Mouse (Mus musculus): ENCODE results near the gene Skint9. TPM values are rescaled to one million over a fixed set of nuclear protein-coding genes. Genes with fewer than 3 reads are reported as not detected.

Skint9 gene
- not detected in 2 replicates for polyA plus RNA-seq (2012; rRNA removed)

DNA sequence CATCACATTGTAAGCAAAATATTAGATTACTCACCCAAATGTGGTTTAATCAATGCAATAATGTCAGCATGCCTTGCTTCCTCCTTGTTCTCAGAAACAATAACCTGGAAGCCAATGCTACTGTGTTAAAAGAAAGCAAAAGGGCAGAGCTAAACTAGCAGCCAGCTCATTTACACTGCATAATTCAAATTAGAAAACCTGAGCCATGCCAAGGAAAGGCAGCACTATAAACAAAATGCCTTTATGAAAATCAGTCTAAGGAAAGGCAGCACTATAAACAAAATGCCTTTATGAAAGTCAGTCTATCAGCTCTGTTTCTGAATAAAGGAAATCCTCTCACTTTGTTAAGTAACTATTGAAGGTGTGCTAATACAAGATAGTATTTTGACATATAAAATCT is at the start of gene Skint9:
Gene Skint9, minus strand, starts transcription at position 101 of the 400 bp plus-strand sequence.

Other genes starting within 250 kb of the Skint9 start
- gene Skint3, start 201.7 kb downstream of the Skint9 start, polyA plus RNA-seq (2012; rRNA removed) = 0.02 TPM in 2 replicates
- gene Skint2, start 123.2 kb upstream of the Skint9 start, polyA plus RNA-seq (2012; rRNA removed) = not detected in 2 replicates

Data from liver, embryonic 18 days (tissue).